Mouse (Mus musculus) ES-Bruce4 (cell line): ENCODE results near the gene Was.

Source experiments
- CTCF ChIP-seq: IDR thresholded peaks from one replicate; pipeline ENCODE4 v1.8.1; 2011; ENCODE audit warnings: low read depth, low read length
- EP300 ChIP-seq: IDR thresholded peaks from 2 replicates; pipeline ENCODE4 v1.6.1; 2011; ENCODE audit warnings: low read depth, low read length; ENCODE audit not compliant: insufficient read depth
- POLR2A ChIP-seq: IDR thresholded peaks from one replicate; pipeline ENCODE4 v1.8.1; 2011; ENCODE audit warnings: low read length; ENCODE audit not compliant: insufficient read depth

DNA sequence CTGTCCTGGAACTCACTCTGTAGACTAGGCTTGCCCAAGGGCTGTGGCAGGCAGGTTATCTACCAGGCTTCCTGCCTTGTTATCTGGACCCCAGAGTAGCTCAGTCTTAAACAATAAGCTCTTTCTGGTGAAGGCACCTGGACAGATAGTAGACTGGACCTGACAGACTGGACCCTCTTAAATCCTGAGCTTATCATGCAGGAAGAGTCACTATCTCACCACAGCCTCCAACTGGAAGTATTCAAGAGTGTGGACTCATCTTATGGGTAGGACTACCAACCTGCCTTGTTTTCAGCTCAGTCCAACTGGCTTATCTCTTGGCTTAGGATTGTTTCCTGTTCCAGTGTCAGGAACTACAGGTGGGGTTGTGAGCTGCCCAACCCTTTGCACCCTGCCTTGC, 27.0 kb upstream of the Was start:
- TF ChIP-seq CTCF (no peak), POLR2A (no peak), EP300 (no peak)
